Mouse (Mus musculus): ENCODE data around the gene Eloa.

GRCm38 (mm10) chr4:136070592-136070991 lies 49.0 kb upstream of the Eloa start:
- TF ChIP-seq CTCF (IDR thresholded peaks at IDR 0.05; ENCODE audit: low read depth), result no peak
- no peak for TF ChIP-seq EP300 (IDR thresholded peaks at IDR 0.05; ENCODE audit: low read depth)

All from heart, postnatal 0 days (tissue).